Mouse (Mus musculus): ENCODE measurements around the gene Apc2. TPM values are rescaled to one million over a fixed set of nuclear protein-coding genes. Genes with fewer than 3 reads are reported as not detected.
A peak's percentile ranks its signal among the peaks of the same experiment; 100 is the strongest.

Gene Apc2
- polyA plus RNA-seq, 1 experiment from 2014 or later: 0.88 TPM

DNA sequence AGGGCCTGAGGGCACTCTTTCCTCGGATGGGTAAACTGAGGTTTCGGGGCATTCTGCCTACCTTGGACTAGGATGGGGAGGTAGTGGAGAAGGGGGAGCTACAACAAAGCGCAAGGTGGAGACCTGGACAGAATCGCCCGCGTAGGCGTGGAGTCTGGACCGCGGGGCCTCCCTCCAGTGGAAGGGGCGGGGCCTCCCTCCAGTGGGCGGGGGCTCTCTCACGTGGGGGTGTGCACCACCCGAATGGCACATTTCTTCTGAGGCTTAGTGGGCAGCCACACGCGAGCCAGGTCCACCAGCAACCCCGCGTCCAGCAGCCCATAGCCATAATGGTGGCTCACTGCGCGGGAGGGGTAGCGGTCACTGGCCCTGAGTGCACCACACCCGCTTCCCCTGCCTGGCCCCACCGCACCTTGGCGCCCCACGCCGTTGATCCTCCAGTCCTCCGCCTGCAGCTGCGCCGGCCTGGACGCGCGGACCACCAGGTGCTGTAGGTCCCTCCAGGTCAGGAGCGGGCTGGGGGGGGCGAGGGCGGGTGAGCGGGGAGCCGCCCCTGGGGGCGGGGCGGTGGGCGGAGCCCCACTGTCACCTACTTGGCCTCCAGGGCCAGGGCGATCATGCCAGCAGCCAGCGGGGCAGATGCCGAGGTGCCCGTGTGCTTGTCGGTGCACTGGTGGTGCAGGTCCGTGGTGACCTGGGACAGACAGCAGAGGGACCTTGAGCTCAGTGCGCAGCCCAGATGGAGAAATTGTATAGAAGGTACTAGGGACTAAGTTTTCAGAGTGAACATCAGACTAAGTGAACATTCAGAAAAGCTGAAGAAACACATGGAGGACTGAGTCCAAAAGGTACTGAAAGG lies 27.7 kb downstream of the Apc2 start:
- peak overlapping the region; percentile 95 for H3K4me2 ChIP-seq (ENCODE audit: low read depth, low read length)
- WGBS: under 1% methylated on average over 39 of the region's 46 CpGs
- peak overlapping the region; percentile 70 for H3K9ac ChIP-seq (ENCODE audit: low read length)
- peak overlapping the region; percentile 62 for H3K4me3 ChIP-seq (ENCODE audit: low read length)
- H3K4me1 ChIP-seq (replicated peaks; ENCODE audit: control insufficient read depth, insufficient read depth, low read length): peaks cover 12% of the 10 kb centered on the region
- peak overlapping the region; percentile 20; the same call in 1 of the 2 replicates for H3K27ac ChIP-seq (ENCODE audit: low read length)
- ATAC-seq (ENCODE audit: low read depth): peak; percentile 40
- H3K36me3 ChIP-seq (ENCODE audit: control insufficient read depth, insufficient read depth, low read length): peaks cover 3% of the 10 kb centered on the region; the same call in 1 of the 2 replicates
- no peaks in the 10 kb centered on the region for H3K9me3 ChIP-seq (ENCODE audit: control insufficient read depth, low read length)
- no peaks in the 10 kb centered on the region for H3K27me3 ChIP-seq (ENCODE audit: control insufficient read depth, insufficient read depth, low read depth, low read length)

DNA sequence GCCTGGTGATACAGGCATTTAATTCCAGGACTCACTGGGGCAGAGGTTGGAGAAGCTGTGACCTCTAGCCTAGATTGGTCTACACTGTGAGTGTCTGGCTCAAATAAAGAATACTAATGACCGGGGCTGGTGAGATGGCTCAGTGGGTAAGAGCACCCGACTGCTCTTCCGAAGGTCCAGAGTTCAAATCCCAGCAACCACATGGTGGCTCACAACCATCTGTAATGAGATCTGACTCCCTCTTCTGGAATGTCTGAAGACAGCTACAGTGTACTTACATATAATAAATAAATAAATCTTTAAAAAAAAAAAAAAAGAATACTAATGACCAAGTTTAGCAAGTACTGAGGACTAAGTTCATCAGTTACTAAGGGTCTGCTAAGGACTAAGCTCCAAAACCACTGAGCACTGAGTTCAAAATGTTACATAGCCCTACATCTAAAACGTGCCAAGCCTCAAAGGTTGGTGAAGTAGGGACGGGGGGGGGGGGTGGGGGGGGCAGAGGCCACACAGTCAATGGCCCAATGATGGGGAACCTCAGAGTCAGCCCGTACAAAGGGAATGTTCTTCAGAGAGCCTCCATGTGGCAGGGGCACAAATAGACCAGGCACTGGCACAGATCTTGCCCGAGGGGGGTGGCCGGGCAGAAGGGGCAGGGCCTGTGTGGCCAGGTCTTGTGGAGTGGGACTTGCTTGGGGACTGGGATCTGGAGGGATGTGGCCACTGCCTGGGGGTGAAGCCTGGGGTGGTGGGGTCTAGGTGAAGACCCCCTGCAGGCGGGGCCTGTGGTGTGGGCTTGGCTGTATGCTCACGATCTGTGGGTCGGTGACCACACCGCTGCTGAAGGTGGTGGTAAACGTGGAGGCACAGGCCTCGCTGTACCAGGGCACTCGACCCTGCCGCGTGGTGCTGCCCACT lies 28.6 kb downstream of the Apc2 start:
- 76% methylated on average over 17 of the region's 17 CpGs for WGBS
- Histone ChIP-seq H3K4me3 (ENCODE audit: low read length) (peak overlapping the region; percentile 62; the same call in 1 of the 2 replicates), H3K4me2 (ENCODE audit: low read depth, low read length) (peak overlapping the region; percentile 95), H3K9me3 (ENCODE audit: control insufficient read depth, low read length) (no peaks in the 10 kb centered on the region), H3K9ac (ENCODE audit: low read length) (no peak overlapping the region), H3K36me3 (ENCODE audit: control insufficient read depth, insufficient read depth, low read length) (no peaks in the 10 kb centered on the region), H3K27me3 (ENCODE audit: control insufficient read depth, insufficient read depth, low read depth, low read length) (no peaks in the 10 kb centered on the region), H3K27ac (ENCODE audit: low read length) (no peak overlapping the region), H3K4me1 (replicated peaks; ENCODE audit: control insufficient read depth, insufficient read depth, low read length) (peaks cover 8% of the 10 kb centered on the region)
- no peak for ATAC-seq (ENCODE audit: low read depth)

DNA sequence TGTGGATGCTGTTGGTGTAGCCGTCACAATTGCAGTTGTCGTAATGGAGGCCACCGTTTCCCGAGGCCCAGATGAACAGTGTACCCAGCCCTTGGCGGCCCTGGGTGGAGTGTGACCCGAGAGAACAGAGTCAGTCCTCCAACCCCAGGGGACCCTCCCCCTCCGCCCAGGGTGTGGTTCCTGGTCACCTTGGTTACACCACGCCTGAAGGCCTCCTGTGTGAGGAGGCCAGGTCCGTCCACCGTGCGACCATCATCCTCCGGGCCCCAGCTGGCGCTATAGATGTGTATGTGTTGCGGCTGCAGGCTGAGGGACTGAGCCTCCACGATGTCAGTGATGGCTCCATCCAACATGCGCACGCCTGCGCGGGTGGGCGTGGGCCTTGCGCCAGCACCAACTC lies 29.3 kb downstream of the Apc2 start:
- no peaks in the 10 kb centered on the region for H3K27me3 ChIP-seq (ENCODE audit: control insufficient read depth, insufficient read depth, low read depth, low read length)
- no peaks in the 10 kb centered on the region for H3K36me3 ChIP-seq (ENCODE audit: control insufficient read depth, insufficient read depth, low read length)
- H3K4me1 ChIP-seq (replicated peaks; ENCODE audit: control insufficient read depth, insufficient read depth, low read length): peaks cover 4% of the 10 kb centered on the region
- H3K4me3 ChIP-seq (ENCODE audit: low read length): no peak overlapping the region
- no peak overlapping the region for H3K4me2 ChIP-seq (ENCODE audit: low read depth, low read length)
- no peak overlapping the region for H3K9ac ChIP-seq (ENCODE audit: low read length)
- 81% methylated on average over 21 of the region's 21 CpGs for WGBS
- H3K9me3 ChIP-seq (ENCODE audit: control insufficient read depth, low read length): no peaks in the 10 kb centered on the region
- H3K27ac ChIP-seq (ENCODE audit: low read length): no peak overlapping the region
- ATAC-seq (ENCODE audit: low read depth): no peak

DNA sequence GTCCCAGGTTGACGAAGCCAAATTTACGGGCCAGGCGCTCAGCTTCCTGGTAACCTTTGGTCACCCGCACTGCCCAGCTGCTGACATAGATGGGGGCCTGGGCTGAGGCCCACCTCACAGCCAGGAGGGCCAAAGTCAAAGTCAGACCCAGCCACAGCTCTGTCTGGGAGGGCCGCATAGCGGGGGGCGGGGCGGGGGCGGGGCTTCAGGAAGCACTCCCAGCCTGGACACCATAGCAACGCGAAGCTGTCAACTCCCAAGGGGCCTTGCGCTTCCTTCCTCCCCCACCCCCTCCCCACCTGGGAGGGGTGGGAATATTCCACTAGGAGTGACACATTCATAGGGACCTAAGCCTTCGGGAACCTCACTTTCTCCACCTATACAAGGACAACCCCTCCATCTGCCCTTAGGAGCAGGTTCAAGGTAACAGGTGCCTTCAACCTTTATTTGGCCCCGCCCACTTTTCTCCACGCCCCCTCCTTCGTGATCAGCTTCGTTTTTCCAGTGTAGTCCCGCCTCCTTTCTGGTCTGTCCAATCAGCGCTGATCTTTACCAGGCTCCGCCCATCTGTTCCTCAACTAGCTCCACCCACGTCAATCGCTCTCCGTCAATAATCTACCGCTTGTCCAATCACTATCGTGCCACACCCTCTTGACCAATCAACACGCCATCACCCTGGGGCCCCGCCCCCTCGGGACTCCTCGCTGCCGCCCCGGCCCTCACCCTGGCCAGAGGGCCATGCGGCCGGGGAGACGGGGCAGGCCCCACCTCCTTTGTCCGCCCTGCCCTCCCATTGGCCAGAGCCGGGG lies 33.7 kb downstream of the Apc2 start, which contains the start of the genes Pcsk4 and Reep6:
Gene Pcsk4 (minus strand): TSS at position 226 of the 809 bp plus-strand sequence.
Gene Reep6 (plus strand): TSS at position 681 of the 809 bp plus-strand sequence.
- Histone ChIP-seq H3K9me3 (ENCODE audit: control insufficient read depth, low read length) (no peaks in the 10 kb centered on the region), H3K4me1 (replicated peaks; ENCODE audit: control insufficient read depth, insufficient read depth, low read length) (peaks cover 15% of the 10 kb centered on the region), H3K9ac (ENCODE audit: low read length) (peak within 1 kb of the TSS; percentile 65), H3K27ac (ENCODE audit: low read length) (peak within 1 kb of the TSS; percentile 34; the same call in 1 of the 2 replicates), H3K36me3 (ENCODE audit: control insufficient read depth, insufficient read depth, low read length) (no peaks in the 10 kb centered on the region), H3K4me2 (ENCODE audit: low read depth, low read length) (peak within 1 kb of the TSS; percentile 96), H3K4me3 (ENCODE audit: low read length) (peak within 1 kb of the TSS; percentile 57), H3K27me3 (ENCODE audit: control insufficient read depth, insufficient read depth, low read depth, low read length) (no peaks in the 10 kb centered on the region; the same call in 1 of the 2 replicates)
- ATAC-seq (ENCODE audit: low read depth): peak; percentile 96
- WGBS: 3% methylated on average over 35 of the region's 36 CpGs

DNA sequence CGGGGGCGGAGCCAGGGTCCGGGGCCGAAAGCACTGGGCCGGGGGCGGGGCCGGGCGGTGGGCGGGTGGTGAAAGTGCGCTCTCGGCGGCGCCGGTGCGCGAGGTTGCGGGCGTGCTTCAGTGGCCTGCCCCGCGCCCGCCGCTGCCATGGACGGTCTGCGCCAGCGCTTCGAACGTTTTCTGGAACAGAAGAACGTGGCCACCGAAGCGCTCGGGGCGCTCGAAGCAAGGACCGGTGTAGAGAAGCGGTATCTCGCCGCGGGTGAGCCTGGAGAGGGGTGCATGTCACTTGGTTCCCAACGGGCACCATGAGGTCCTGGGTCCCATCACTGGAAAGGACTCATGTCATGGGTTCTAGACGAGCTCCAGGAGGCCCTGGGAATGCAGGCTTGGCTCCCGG lies 34.3 kb downstream of the Apc2 start:
- Histone ChIP-seq H3K27me3 (ENCODE audit: control insufficient read depth, insufficient read depth, low read depth, low read length) (no peaks in the 10 kb centered on the region; the same call in 1 of the 2 replicates), H3K9me3 (ENCODE audit: control insufficient read depth, low read length) (no peaks in the 10 kb centered on the region), H3K27ac (ENCODE audit: low read length) (peak overlapping the region; percentile 34; the same call in 1 of the 2 replicates), H3K4me3 (ENCODE audit: low read length) (peak overlapping the region; percentile 57), H3K4me1 (replicated peaks; ENCODE audit: control insufficient read depth, insufficient read depth, low read length) (peaks cover 15% of the 10 kb centered on the region), H3K4me2 (ENCODE audit: low read depth, low read length) (peak overlapping the region; percentile 96), H3K9ac (ENCODE audit: low read length) (peak overlapping the region; percentile 65), H3K36me3 (ENCODE audit: control insufficient read depth, insufficient read depth, low read length) (no peaks in the 10 kb centered on the region)
- ATAC-seq (ENCODE audit: low read depth): no peak
- 1% methylated on average over 23 of the region's 41 CpGs for WGBS

DNA sequence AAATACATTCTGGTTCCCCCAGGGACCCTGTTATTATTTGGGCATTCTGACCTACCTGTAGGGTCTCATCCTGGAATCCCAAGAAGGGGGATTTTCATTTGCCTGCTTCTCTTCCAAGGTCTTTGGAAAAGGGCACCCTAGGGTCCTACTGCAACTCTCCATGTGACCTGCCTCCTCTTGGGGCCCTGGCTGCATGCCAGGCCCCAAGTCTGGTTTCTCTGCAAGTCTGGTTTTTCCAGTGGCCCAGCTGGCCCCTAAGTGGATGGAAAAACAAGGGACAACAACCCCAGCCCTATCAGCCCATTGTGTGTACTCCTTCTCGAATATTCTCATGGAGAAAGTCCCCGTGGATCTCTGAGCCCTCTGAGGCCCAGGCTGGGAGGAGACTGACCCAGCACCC lies 35.1 kb downstream of the Apc2 start:
- H3K27ac ChIP-seq (ENCODE audit: low read length): peak overlapping the region; percentile 74
- H3K36me3 ChIP-seq (ENCODE audit: control insufficient read depth, insufficient read depth, low read length): no peaks in the 10 kb centered on the region
- peak overlapping the region; percentile 57 for H3K4me3 ChIP-seq (ENCODE audit: low read length)
- peak overlapping the region; percentile 96 for H3K4me2 ChIP-seq (ENCODE audit: low read depth, low read length)
- H3K27me3 ChIP-seq (ENCODE audit: control insufficient read depth, insufficient read depth, low read depth, low read length): no peaks in the 10 kb centered on the region; the same call in 1 of the 2 replicates
- H3K9me3 ChIP-seq (ENCODE audit: control insufficient read depth, low read length): no peaks in the 10 kb centered on the region
- peak overlapping the region; percentile 65 for H3K9ac ChIP-seq (ENCODE audit: low read length)
- peaks cover 15% of the 10 kb centered on the region for H3K4me1 ChIP-seq (replicated peaks; ENCODE audit: control insufficient read depth, insufficient read depth, low read length)
- ATAC-seq (ENCODE audit: low read depth): no peak
- WGBS: 53% methylated on average over 2 of the region's 2 CpGs

DNA sequence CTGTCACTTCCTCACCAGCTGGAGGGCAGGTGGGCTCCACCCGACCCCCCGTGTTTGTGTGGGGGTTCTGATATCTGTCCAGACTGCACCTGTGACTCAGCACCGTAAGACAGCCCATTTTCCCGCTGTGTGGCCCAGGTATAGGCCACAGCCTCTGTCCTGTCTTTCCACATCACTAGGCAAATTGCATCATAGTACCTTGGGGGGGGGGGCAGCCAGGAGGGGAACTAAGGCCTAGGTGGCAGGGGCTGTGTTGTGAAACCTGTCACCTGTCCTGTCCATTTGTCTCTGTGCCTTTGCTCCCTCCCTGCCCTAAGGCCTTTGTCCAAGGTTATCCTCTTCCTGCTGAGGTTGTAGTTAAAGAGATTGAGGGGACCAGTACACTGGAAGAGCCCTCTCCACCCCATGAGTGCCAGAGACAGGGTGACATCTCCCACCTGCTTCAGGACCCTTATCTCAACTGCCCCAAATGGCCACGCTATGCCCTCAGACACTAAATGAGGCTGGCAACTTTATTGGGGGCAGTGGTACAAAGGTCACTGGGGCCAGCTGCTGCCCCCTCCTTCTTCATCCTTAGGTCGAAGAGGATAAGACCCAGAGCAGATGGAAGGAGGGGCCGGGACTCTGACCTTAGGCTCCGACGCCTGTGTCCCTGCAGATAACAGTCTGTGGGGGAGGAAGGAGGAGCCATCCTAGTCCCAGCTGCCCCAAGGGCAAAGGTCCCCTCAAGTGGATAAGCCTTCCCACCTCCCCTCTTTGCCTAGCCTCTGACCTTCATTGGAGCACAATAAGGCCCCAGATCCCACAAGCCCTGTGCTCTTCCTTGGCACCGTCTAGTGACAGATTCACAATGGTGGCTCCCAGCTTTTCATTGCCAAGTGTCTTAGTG lies 36.1 kb downstream of the Apc2 start:
- Histone ChIP-seq H3K4me2 (ENCODE audit: low read depth, low read length) (peak overlapping the region; percentile 96; the same call in 1 of the 2 replicates), H3K36me3 (ENCODE audit: control insufficient read depth, insufficient read depth, low read length) (no peaks in the 10 kb centered on the region), H3K27ac (ENCODE audit: low read length) (0 out of 2 replicates have a peak overlapping the region, but pooled peaks have one; percentile 74), H3K9ac (ENCODE audit: low read length) (peak overlapping the region; percentile 47; the same call in 1 of the 2 replicates), H3K4me1 (replicated peaks; ENCODE audit: control insufficient read depth, insufficient read depth, low read length) (peaks cover 15% of the 10 kb centered on the region), H3K9me3 (ENCODE audit: control insufficient read depth, low read length) (no peaks in the 10 kb centered on the region), H3K4me3 (ENCODE audit: low read length) (no peak overlapping the region), H3K27me3 (ENCODE audit: control insufficient read depth, insufficient read depth, low read depth, low read length) (no peaks in the 10 kb centered on the region; the same call in 1 of the 2 replicates)
- 41% methylated on average over 10 of the region's 10 CpGs for WGBS
- ATAC-seq (ENCODE audit: low read depth): no peak

Measured in lung, embryonic 16.5 days (tissue).